Mouse (Mus musculus): ENCODE data around the gene Best1. TPM values are rescaled to one million over a fixed set of nuclear protein-coding genes. Genes with fewer than 3 reads are reported as not detected.

The Best1 gene
- polyA plus RNA-seq, 1 experiment: 0.09 TPM

DNA sequence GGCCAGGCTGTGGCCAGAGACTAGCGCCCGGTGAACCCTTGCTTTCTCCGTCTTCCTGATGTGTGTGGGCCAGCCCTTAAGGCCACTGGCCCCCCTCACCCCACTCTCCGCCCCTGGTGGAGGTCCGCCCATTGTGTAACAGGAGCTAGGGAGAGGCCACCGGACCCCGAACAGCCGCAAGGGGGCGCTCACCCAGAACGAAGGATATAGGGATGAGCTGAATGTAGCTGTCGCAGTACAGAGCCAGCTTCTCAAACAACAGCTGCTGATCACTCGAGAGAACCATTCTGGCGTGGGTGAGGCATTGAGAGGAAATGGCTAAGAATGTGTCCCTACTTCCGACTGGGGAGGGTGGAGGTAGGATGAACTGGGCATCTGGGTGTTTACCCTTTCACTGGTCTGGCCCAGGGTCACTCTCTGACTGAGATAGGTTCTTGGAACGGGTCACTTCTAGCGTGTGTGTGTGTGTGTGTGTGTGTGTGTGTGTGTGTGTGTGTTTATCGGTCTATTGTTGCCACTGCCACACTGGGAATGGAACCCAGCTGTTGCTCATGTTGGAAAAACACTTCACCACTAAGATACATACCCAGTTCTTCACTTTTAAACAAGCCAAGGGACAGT is 8.3 kb downstream of the Best1 start:
- Histone ChIP-seq H3K27me3 (ENCODE audit: control insufficient read depth, insufficient read depth, insufficient read length) (no peaks in the 10 kb centered on the region), H3K79me2 (ENCODE audit: control insufficient read depth, insufficient read depth) (no peaks in the 10 kb centered on the region), H3K4me3 (ENCODE audit: insufficient read depth, poor library complexity, severe bottlenecking) (no peak overlapping the region), H3K79me3 (ENCODE audit: low read depth) (no peaks in the 10 kb centered on the region), H3K36me3 (ENCODE audit: control insufficient read depth, insufficient read depth) (no peaks in the 10 kb centered on the region), H3ac (ENCODE audit: control insufficient read depth, insufficient read length, low read depth) (no peak overlapping the region)
- TF ChIP-seq CEBPB (IDR thresholded peaks at IDR 0.05; ENCODE audit: low read depth): peak; percentile 12
- TF ChIP-seq CTCF (IDR thresholded peaks at IDR 0.05; ENCODE audit: control insufficient read depth, insufficient read depth, insufficient read length): peak; percentile 66
- TF ChIP-seq MYOG (IDR thresholded peaks at IDR 0.05; ENCODE audit: control insufficient read depth, extremely low read depth, insufficient read length): no peak

DNA sequence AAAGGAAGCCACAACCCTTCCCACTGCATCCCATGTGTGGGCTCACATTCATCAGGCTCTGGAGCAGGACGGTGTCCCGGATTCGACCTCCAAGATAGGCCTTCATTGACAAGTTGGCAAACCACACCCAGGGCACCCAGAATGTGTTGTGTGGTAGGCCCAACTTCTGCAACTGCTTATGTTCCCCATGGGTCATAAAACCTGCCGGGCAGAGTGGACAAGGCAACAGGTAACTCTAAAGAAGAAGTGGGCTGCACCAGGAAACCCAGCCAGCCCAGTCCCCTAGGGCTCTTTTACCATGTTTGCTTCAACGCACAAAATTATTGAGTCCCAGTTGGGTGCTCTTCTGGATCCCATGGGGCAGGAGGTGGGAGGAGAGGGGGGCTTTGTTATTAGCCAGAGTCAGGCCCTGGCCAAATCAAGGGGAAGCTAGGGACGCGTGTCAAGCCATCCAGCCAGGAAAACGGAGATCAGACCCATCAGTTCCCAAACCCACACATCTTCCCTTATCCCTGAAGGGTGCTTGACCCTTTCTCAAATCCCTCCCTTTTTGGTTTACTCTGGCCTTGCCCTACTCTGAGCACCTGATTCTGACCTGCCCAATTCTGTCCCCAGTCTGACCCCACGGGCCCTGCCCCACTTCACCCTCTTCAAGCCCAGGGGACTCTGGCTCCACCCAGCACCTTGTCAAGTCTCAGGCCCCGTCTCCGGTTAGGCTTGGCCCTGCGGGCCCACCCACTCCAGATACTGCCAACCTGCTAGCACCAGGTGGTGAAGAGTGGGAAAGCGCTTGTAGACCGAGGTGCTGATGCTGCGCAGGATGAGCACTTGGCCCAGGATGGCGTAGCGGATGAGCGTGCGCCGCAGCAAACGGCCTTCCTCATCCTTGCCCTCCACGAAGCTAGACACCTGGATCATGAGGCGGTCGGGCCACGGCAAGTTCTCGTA is 9.1 kb downstream of the Best1 start:
- H3K4me3 ChIP-seq (ENCODE audit: insufficient read depth, poor library complexity, severe bottlenecking): no peak overlapping the region
- H3K79me2 ChIP-seq (ENCODE audit: control insufficient read depth, insufficient read depth): no peaks in the 10 kb centered on the region
- no peaks in the 10 kb centered on the region for H3K36me3 ChIP-seq (ENCODE audit: control insufficient read depth, insufficient read depth)
- TF ChIP-seq MYOG (IDR thresholded peaks at IDR 0.05; ENCODE audit: control insufficient read depth, extremely low read depth, insufficient read length) (no peak), MAX (IDR thresholded peaks at IDR 0.05) (no peak), CTCF (IDR thresholded peaks at IDR 0.05; ENCODE audit: control insufficient read depth, insufficient read depth, insufficient read length) (no peak), MYOD1 (IDR thresholded peaks at IDR 0.05; ENCODE audit: control insufficient read depth, insufficient read length, low read depth) (no peak), FOSL1 (IDR thresholded peaks at IDR 0.05; ENCODE audit: insufficient read depth, low read length, poor library complexity, severe bottlenecking) (no peak), USF1 (IDR thresholded peaks at IDR 0.05; ENCODE audit: low read depth) (no peak), CEBPB (IDR thresholded peaks at IDR 0.05; ENCODE audit: low read depth) (no peak)
- no peak overlapping the region for H3ac ChIP-seq (ENCODE audit: control insufficient read depth, insufficient read length, low read depth)
- H3K27me3 ChIP-seq (ENCODE audit: control insufficient read depth, insufficient read depth, insufficient read length): no peaks in the 10 kb centered on the region
- no peaks in the 10 kb centered on the region for H3K79me3 ChIP-seq (ENCODE audit: low read depth)

DNA sequence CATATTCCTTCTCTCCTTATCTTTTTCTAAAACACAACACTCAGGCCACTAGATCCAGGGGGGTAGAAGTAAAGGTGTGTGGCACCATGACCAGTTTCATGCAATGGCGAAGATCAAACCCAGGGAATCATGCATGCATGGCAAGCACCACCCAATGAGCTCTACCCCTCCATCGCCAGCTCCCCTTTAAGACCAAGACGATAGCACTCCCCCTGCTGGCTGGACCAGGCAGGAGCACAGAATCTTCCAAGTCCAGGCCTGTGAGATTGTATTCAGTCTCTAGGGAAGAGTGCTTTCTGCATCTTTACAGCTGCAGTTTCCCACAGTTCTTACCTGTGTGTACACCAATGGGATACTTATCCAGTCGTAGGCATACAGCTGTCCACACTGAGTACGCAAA is 10.1 kb downstream of the Best1 start:
- Histone ChIP-seq H3K36me3 (ENCODE audit: control insufficient read depth, insufficient read depth) (no peaks in the 10 kb centered on the region), H3K4me3 (ENCODE audit: insufficient read depth, poor library complexity, severe bottlenecking) (no peak overlapping the region), H3K79me3 (ENCODE audit: low read depth) (no peaks in the 10 kb centered on the region), H3K79me2 (ENCODE audit: control insufficient read depth, insufficient read depth) (no peaks in the 10 kb centered on the region), H3ac (ENCODE audit: control insufficient read depth, insufficient read length, low read depth) (no peak overlapping the region), H3K27me3 (ENCODE audit: control insufficient read depth, insufficient read depth, insufficient read length) (no peaks in the 10 kb centered on the region)
- TF ChIP-seq CTCF (IDR thresholded peaks at IDR 0.05; ENCODE audit: control insufficient read depth, insufficient read depth, insufficient read length): peak; percentile 64
- no peak for TF ChIP-seq USF1 (IDR thresholded peaks at IDR 0.05; ENCODE audit: low read depth)

DNA sequence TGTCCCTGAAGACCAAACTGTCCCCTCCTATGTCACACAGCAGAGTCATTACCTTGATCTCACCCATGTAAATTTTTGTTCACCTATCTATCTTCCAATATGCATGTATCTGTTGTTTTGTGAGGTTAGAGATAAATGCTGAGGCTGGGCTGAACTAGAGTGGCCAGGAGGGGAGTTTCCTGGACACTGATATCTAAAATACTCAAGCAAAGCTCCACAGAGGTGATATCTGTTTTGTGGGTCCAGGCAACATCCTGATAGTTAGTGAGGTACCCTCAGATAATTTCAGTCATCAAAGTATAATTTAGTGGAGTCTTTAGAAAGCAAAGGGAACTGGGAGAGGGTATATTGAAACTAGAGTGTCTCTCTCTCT is 11.6 kb downstream of the Best1 start:
- TF ChIP-seq MYOG (IDR thresholded peaks at IDR 0.05; ENCODE audit: control insufficient read depth, extremely low read depth, insufficient read length) (no peak), MYOD1 (IDR thresholded peaks at IDR 0.05; ENCODE audit: control insufficient read depth, insufficient read length, low read depth) (no peak), FOSL1 (IDR thresholded peaks at IDR 0.05; ENCODE audit: insufficient read depth, low read length, poor library complexity, severe bottlenecking) (no peak), USF1 (IDR thresholded peaks at IDR 0.05; ENCODE audit: low read depth) (no peak), CEBPB (IDR thresholded peaks at IDR 0.05; ENCODE audit: low read depth) (no peak), MAX (IDR thresholded peaks at IDR 0.05) (no peak), CTCF (IDR thresholded peaks at IDR 0.05; ENCODE audit: control insufficient read depth, insufficient read depth, insufficient read length) (no peak)
- Histone ChIP-seq H3K79me2 (ENCODE audit: control insufficient read depth, insufficient read depth) (peaks cover 7% of the 10 kb centered on the region), H3K79me3 (ENCODE audit: low read depth) (peaks cover 4% of the 10 kb centered on the region), H3K27me3 (ENCODE audit: control insufficient read depth, insufficient read depth, insufficient read length) (no peaks in the 10 kb centered on the region), H3K36me3 (ENCODE audit: control insufficient read depth, insufficient read depth) (peaks cover 12% of the 10 kb centered on the region), H3ac (ENCODE audit: control insufficient read depth, insufficient read length, low read depth) (no peak overlapping the region), H3K4me3 (ENCODE audit: insufficient read depth, poor library complexity, severe bottlenecking) (no peak overlapping the region)

DNA sequence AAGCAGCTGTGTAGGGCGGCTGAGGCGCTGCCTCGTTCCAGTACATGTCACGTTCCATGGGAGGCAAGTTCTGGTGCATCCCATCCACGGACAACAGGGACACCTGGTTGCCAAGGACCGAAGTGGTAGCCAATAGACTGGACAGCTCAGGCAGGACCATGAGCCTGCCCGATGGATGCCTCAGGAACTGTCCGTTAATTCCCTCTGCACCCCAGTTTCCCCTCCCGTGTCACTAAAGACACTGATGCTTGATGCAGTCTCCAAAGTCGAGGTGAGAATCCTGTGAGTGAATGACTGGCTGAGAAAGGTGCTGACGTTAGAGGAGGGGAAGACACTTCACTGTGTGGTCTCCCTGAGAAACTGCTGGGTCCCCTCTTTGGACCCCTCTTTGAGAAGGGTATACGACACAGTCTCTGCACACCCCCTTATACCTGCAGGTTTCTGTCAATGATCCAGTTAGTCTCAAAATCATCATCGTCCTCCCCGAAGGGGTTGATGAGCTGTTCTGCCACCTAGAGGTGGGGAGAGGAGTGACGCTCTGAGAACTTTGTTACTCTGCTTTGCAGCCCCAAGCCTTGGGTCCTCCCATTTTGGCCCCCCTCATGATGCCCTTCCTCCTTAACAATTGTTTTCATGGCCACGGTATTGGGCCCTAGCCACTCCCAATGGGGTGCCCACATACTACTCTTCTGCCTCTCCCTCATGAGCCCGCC is 12.1 kb downstream of the Best1 start:
- Histone ChIP-seq H3K79me2 (ENCODE audit: control insufficient read depth, insufficient read depth) (peaks cover 12% of the 10 kb centered on the region), H3ac (ENCODE audit: control insufficient read depth, insufficient read length, low read depth) (no peak overlapping the region), H3K36me3 (ENCODE audit: control insufficient read depth, insufficient read depth) (peaks cover 18% of the 10 kb centered on the region), H3K79me3 (ENCODE audit: low read depth) (peaks cover 9% of the 10 kb centered on the region), H3K27me3 (ENCODE audit: control insufficient read depth, insufficient read depth, insufficient read length) (no peaks in the 10 kb centered on the region), H3K4me3 (ENCODE audit: insufficient read depth, poor library complexity, severe bottlenecking) (no peak overlapping the region)
- no peak for TF ChIP-seq MYOD1 (IDR thresholded peaks at IDR 0.05; ENCODE audit: control insufficient read depth, insufficient read length, low read depth)
- TF ChIP-seq CTCF (IDR thresholded peaks at IDR 0.05; ENCODE audit: control insufficient read depth, insufficient read depth, insufficient read length): no peak
- no peak for TF ChIP-seq MYOG (IDR thresholded peaks at IDR 0.05; ENCODE audit: control insufficient read depth, extremely low read depth, insufficient read length)
- no peak for TF ChIP-seq MAX (IDR thresholded peaks at IDR 0.05)
- no peak for TF ChIP-seq CEBPB (IDR thresholded peaks at IDR 0.05; ENCODE audit: low read depth)
- TF ChIP-seq FOSL1 (IDR thresholded peaks at IDR 0.05; ENCODE audit: insufficient read depth, low read length, poor library complexity, severe bottlenecking): no peak
- TF ChIP-seq USF1 (IDR thresholded peaks at IDR 0.05; ENCODE audit: low read depth): no peak

Data from C2C12 (cell line).